Mouse (Mus musculus) embryonic facial prominence, embryonic 13.5 days (tissue): ENCODE measurements around the gene Cap2. TPM values are rescaled to one million over a fixed set of nuclear protein-coding genes. Genes with fewer than 3 reads are reported as not detected.

ENCODE experiments used
- polyA plus RNA-seq: library from polyadenylated mRNA; unstranded; fragments of >200 nt; fragmentation: Nextera tagmentation; extraction: Ambion mirVana; gene quantifications from 2 replicates; pipeline ENCODE4 v1.2.1, GENCODE M21; 2015

Gene Cap2
- polyA plus RNA-seq, 1 experiment from 2014 or later, result 5.5 TPM

Other genes with a start within 250 kb of the Cap2 start
- not detected in 2 replicates for gene Stmnd1, start 228.1 kb upstream of the Cap2 start, polyA plus RNA-seq
- 1.2 and 2.5 TPM in 2 replicates for gene Rbm24, start 83.4 kb upstream of the Cap2 start, polyA plus RNA-seq
- 12.0 and 12.6 TPM in 2 replicates for gene Fam8a1, start 167.7 kb downstream of the Cap2 start, polyA plus RNA-seq
- gene Nup153, start 226.1 kb downstream of the Cap2 start, polyA plus RNA-seq, result 23.6 and 27.4 TPM in 2 replicates